Mouse (Mus musculus) urinary bladder, postnatal 14 days (tissue): ENCODE results near the gene Fndc10.
"Not testable (repeated sequence)": the region's sequence is repeated elsewhere in the genome, so short reads cannot be mapped to it uniquely, and the experiment has no call there.

ENCODE experiments used
- DNase-seq: peaks from one replicate; pipeline ENCODE4 v3.0.0; 2021; ENCODE audit warnings: low spot score

Gene Fndc10

DNA sequence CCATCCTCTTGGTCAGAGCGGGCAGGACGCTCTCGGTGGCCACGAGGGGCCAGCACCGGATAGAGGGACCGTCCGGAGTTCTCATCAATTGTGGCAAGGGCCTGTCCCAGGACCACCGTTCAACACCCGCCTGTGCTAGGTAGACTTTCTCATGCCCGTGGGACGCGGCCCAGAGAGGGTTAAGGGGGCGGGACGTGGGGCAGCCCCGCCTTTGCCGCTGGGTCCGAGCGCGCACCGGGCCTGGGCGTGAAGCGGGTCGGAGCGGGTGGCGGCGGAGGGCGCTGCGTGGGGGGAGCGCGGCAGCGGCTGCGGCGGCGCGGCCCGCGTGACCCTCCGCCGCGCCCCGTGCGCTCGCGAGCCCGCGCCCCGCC lies at the start of gene Fndc10:
Fndc10 (plus strand) TSS at position 232 of the 371 bp plus-strand sequence.
- DNase-seq, result peak; percentile 68

DNA sequence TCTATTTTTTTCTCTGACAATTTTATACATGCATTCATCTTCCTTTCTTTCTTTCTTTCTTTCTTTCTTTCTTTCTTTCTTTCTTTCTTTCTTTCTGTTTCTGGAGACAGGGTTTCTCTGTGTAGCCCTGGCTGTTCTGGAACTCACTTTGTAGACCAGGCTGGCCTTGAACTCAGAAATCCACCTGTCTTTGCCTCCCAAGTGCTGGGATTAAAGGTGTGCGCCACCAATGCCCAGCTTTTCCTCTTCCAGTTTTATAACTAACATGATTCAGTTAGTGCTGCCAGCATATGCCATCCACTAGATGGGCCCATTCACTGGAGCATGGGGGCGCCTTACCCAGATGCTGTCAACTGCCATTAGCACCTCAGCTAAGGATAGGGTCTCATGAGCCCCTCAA lies 48.8 kb upstream of the Fndc10 start, which contains the start of gene Gm10563:
Gm10563 (minus strand) TSS at position 101 of the 400 bp plus-strand sequence.
- DNase-seq, result not testable (repeated sequence)

DNA sequence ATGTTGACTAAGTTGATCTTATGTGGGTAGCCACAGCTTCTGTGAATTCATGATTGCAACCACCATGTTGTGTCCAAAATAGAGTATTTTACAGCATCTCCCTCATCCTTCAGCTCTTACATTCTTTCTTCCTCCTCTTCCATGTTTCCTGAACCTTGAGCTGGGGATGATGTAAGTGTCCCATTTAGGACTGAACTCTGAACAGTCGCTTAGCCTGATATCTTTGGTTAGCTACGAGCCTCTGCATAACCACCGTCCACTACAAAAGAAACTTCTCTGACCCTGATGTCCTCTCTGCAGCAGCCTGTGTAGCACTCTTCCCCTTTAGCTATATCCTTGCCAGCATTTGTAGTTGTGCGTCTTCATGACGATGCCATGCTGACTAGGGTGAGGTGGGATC lies 48.4 kb upstream of the Fndc10 start:
- DNase-seq, result no peak

DNA sequence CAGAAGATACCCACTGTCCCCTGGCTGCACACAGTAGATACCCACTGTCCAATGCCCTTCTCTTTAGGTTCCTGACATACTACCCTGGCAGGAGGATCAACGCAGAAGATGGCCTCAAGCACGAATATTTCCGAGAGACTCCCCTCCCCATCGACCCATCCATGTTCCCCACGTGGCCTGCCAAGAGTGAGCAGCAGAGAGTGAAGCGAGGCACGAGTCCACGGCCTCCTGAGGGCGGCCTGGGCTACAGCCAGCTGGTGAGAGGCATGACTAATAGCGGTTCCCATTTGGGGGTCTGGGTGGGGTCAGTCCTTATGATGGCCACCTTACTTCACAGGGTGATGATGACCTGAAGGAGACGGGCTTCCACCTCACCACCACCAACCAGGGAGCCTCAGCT lies 44.8 kb upstream of the Fndc10 start:
- DNase-seq, result no peak

DNA sequence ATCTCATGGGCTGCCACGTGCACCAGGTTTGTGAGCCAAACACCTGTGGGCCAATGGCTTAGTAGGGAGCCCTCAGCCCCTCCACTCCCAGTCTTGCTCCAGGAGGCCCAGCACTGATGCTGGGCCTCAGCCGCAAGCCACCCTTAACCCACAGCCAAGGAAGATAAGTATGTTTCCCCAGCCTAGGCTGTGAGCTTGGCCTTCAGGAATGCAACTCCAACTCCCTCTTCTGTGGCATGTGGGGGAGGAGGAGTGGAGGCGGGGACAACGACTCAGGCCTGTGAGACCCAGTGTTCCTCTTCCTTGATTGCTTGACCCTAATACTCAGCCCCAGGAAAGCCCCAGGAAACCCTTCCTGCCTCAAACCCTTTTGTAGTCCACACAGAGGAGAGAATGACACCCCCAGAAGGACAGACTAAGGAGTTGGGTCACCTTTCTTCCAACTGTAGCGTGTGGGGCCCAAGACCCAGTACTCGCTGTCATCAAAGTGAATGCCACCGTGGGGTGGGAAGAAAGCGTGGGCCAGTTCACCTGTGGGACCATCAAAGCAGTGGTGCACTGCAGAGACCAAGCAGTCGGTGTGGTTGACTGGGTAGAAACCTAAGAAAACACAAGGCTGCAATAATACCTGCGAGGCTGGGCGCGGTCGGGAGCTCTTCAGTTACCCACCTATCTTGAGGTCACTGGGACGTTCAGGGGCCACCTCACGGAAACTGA lies 42.4 kb upstream of the Fndc10 start:
- DNase-seq, result peak; percentile 80

DNA sequence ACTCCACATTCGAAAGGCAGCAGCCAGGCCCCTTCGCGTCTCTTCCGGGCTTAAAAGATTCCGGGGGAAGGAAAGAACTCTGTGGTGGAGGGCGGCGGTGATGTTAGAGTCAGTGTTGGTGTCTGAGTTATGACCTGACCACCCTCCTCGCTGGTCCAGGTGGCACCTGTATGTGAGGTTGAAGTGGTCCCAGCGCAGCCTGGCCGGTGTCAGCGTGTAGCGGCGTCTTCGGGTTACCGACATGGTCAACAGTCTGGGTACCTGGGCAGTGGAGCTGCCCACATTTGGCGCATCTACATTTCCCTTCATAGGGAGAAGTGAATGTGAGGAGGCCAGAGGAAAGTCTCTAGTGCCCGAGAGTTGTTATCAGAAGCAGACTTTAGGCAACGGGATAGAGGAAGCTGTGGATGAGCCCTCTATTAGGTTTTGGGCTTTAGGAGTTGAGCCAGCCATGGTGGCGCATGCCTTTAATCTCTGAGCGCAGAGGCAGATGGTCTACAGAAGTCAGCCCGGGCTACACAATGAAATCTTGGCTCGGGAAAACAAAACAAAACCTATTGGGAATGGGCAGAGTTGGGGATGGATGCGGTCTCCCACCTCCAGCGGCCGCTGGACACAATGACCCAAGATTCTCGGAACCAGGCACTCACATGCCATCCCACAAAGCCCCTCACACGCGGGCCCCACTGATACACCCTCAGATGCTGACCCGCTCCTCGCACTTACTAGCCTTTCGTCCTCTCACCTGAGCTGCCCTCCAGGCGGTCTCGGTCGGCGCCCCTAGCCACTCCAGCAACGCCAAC lies 41.7 kb upstream of the Fndc10 start:
- no peak for DNase-seq

DNA sequence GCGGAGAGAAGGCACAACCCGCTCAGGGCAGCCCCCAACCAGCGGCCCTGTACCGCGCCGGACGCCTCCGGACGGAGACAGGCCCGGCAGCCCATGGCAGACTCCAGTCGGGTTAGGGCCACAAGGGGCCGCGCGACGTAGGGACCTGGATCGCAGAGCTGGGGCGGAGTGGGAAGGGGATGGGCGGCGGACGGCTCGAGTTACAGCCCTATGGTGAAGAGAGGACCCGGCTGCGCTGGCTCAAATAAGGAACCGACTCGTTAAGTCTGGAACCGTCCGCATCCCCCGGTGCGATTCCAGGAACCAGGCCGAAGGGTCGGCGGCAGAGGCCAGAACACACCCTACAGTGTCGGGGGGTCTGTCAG lies 41.1 kb upstream of the Fndc10 start, which contains the start of gene Mmp23:
Mmp23 (minus strand) TSS at position 299 of the 365 bp plus-strand sequence.
- DNase-seq, result peak; percentile 75

DNA sequence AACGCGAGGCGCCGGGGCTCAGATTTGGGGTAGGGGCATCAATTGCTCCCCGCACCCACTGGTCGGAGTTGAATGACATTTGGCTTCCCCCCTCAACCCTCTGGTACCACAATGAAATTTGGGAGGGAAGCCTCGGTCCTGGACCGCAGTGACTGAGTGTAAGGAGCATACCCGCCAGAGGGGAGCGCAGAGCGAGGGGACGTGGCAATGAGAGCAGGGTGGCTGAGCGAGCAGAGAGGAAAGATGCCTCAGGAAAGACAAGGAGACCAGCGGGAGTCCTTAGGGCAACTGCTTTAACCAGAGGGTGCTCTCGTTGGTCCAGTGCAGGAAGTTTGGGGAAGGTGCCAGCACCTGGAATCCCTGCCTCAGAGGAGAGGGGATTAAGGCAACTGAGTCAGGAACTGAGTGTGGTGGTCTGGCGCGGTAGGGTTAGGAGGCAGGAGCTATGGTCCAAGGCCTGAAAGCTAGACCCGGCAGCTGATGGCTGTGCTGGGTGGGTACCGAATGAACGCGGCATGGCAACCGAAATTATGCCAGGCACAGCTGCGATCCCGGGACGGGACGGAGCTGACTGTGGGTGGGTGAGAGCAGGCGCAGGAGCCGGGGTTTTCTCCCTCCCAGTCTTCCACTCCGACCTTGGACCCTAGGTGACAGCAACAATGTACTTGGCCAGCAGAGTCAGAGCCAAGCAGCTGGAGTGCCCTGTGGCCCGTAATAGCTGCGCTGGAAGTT lies 40.5 kb upstream of the Fndc10 start:
- no peak for DNase-seq

DNA sequence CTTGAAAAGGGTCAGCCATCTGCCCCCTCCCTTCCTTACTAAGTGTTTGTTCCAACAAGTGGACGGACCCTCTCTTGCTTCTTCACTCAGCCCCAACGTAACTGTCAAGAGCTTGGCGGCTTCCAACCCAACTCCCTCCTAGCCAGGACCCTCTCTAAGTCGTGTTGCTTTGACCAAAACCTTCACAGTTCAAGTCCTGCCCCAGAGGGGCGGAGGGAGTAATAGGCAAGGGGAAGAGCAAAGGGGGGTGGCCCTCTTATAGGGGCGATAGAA lies 40.0 kb upstream of the Fndc10 start:
- no peak for DNase-seq

DNA sequence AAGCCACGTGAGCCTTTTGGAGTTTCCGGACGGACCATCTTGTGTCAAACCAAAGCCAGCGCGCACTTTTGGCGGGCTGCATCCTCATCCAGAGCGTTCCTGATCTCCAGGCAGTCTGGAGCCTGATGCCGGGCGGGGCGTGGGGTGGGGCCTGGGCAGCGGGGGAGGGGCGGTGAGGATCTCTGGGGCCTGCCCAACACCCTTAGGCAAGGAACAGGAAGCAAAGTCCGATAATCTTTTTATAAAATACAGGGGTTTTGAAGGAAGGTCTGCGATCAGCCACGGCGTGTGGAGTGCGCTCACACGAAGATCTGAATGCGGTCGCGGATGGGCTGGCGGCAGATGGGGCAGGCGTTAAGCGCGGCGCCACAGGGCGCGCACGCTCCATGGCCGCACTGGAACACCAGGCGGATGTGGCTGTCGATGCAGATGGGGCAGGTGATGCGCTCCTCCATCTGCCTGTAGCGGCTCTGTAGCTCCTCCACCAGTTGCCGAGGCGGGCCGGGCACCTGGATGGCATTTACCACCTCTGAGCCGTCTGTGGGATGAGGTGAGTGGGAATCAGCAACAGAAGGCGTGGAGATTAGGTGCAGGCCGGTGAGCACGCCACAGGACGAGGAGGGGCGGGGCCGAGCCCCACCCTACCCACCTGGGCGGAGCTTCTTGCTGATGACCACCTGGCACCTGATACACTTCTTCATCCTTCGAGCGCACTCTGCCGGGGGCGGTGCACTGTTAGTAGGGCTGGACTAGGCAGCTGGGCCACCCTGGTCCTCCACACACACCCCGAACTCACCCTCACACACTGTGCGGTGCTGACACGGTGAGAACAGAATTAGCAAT lies 39.5 kb upstream of the Fndc10 start:
- peak; percentile 75 for DNase-seq

DNA sequence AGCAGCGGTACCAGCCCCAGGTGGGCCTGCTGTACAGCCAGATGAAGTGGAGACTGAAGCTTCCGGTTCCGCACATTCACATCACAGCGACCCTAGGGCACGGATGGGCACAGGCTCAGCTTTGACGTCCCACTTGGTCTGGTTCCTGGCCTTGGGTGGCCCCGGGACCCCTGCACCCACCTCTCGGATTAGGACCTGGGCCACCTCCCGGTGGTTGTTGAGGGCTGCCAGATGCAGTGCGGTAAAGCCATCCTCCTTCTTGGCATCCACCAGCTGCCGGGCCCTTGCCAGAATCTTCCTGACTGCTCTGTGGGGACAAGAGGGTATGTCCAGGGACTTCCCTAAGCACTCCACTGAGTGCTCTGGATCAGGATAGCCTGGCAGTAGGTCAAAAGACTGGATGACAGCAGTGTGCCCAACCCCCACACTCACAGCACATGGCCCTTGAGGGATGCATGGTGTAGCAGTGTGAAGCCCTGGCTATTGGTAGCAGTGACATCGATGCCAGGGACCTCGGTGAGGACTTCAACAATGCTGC lies 37.9 kb upstream of the Fndc10 start:
- DNase-seq, result no peak

DNA sequence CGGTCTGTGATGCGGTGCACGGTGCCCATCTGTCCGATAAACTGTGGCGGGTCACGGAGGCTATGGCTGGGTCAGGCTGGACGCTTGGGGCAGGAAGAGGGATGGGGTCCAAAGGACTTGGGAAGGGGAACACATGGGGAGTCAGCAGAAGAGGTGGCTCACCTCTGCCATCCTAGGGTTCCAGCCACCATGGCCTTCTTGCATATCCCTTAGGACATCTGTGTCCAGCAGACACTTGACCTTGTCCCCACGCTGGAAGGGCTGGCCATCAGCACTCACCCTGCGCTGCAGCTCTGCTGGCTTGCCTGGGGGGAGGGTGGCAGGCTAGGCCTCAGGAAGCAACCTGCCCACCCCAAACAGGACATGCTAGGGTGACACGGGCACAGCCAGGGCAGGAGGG lies 35.2 kb upstream of the Fndc10 start:
- no peak for DNase-seq

DNA sequence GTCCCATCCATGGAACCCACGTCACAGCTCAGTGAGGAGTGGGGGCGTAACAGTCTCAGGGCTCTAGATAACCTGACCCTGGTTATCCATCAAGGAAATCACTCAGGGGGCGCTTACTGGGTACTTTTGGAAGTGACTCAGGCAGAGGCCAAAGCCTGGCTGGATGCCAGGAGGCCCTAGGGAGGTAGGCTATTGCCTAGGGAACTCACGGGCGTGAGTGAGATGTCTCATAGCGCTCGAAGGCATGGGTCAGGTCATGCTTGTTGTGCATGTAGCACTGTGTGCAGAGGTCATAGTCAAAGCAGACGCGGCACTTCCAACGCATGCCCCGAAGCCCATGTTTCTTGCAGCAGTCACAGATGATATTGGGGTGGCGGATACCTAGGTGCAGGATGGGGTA lies 33.5 kb upstream of the Fndc10 start:
- DNase-seq, result peak; percentile 64

DNA sequence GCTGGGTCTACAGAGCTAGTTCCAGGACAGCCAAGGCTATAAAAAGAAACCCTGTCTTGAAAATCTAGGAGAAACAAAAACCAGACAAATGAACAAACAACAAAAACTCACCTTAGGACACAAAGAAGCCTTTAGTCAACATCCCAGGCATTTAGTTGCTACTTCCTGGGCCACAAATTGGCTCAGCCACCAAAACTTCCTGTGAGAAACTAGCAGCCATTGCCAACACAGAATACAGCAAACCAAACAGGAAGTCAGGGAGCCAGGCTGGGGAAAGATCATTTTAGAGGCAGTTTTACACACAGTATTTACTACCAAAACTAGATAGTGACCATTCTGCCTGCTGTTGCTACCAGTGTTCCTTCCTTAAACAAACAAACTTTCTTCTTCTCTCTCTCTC lies 27.2 kb upstream of the Fndc10 start:
- no peak for DNase-seq

DNA sequence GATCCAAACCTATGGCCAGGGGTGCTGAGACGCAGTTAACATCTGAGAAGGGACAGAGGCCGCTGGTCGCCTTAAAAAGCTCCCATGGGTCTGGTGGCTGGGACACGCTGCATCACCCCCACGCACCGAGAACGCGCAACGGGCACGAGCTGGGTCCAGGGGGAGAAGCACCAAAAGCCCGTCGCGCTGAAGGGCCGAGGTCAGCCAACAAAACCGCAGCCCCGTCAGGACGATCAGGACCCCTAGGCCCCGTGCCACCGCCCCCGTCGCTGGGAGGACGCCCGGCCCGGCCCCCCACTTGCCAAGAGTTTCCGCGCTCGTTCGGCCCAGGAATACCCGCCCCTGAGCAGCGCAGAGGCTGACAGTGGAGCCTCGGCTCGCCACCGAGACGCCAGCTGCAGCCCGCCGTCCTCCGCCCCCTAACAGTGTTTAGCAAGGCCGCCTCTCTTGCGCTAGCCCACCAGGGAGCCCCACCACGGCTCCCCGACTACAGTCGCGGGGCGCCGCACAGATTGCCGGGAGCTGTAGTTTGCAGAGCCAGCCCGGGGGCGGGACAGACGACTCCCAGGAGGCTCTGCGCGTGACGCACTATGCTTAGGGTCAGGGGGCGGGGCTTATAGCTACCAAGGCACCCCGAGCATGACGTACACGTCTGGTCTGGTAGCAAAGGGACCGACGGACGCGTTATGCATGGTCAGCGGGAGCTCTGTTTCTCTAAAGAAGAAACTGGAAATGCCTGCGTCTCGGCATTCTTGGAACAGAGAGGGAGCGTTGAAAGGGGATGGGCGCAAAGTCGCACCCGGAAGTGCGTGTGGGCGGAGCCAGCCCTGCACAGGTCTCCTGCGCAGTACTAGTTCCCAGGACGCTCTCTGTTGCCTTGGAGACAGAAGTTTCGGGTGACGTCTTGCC lies 25.2 kb upstream of the Fndc10 start, which contains the start of gene Mib2:
Mib2 (minus strand) TSS at position 510 of the 909 bp plus-strand sequence.
- peak; percentile 97 for DNase-seq

DNA sequence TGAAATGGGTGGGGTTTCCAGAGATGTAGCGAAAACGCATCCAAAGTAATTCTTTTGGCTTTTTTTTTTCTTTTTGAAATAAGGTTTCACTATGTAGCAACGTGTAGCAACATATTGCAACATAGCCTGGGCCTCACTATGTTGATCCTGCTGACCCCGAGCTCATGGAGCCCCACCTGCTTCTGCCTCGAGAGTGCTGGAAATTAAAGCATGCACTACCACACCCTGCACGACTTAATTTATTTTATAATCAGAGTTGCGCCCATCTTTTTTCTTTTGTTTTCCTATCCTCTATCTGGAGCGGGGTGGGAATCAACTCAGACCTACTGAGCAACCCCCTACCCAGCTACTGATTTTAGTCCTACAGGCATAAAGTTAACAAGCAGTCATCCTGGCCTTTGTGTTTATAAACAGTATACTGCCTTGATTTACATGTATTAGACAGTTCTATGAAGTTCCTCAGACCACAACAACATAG lies 24.5 kb upstream of the Fndc10 start:
- DNase-seq, result no peak

DNA sequence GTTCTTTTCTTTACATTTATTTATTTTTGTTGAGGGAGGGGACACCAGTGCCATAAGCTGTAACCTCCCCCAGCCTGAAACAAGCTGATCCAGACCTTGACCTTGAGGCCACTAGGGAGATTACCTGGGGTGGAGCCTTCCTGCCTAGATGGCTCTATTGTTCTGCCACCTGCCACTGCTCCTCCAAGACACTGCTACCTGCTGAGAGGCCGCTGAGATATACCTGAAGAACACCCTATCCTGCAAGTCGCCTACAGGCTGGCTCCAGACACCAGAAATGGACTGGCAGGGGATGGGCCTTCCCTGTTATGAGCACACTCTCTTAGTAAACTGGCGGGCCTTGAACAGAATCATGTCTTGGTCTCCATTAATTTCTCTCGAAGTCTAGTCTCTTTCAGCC lies 23.9 kb upstream of the Fndc10 start:
- not testable (repeated sequence) for DNase-seq

DNA sequence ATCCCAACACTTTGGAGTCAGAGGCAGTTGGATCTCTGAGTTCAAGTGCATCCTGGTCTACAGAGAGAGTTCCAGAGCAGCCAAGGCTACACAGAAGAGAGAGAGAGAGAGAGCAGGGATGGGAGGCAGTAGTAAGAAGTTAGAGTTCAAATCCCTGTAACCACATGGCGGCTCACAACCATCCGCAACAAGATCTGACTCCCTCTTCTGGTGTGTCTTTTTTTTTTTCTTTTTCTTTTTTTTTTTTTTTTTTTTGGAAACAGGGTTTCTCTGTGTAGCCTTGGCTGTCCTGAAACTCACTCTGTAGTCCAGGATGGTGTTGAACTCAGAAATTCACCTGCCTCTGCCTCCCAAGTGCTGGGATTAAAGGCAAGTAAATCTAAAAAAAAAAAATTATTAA lies 22.1 kb upstream of the Fndc10 start:
- no peak for DNase-seq

DNA sequence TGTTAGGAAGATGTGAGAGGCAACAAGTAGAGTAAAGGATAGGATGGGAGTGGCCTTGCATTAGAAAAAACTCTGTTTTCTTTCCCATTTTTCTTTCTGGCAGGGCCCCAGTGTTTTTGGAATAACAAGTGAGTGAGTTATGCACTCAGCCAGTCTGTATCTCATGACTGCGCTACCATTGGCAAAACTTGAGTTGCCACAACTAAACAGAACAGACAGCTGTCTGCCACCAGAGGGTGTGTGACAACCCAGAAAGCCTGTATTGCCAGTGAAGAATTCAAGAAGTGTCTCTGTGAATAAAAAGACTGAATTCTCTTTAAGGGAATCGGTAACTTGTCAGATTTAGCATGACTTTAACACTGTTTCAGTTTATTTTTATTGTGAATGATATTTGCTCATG lies 18.2 kb upstream of the Fndc10 start:
- no peak for DNase-seq

DNA sequence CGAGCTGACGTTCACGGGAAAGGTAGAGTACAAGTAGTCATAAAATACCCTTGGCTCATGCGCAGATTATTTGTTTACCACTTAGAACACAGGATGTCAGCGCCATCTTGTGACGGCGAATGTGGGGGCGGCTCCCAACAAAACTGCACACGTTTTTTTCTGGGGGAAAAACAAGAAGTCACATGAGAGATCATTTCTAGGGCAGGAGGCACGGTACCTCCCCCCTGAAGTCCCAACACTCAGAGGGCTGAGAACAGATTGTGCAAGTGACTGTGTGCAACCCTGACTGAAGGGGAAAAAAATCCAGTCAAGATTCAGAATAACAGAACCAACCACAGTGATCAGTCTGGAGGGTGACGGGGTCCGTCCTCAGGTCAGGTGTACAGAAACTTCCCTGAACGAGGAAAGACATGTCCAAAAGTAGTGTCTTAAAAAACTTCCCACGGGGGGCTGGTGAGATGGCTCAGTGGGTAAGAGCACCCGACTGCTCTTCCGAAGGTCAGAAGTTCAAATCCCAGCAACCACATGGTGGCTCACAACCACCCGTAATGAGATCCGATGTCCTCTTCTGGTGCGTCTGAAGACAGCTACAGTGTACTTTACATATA lies 10.4 kb upstream of the Fndc10 start:
- DNase-seq, result not testable (repeated sequence)
